Mouse (Mus musculus) C2C12 (cell line): ENCODE results near the gene Cdx4. TPM values are rescaled to one million over a fixed set of nuclear protein-coding genes. Genes with fewer than 3 reads are reported as not detected.

Source experiments
- H3K27me3 ChIP-seq: one replicate; pipeline ENCODE4 v1.6.1; 2011; ENCODE audit not compliant: control insufficient read depth, insufficient read depth, insufficient read length
- H3K36me3 ChIP-seq: one replicate; pipeline ENCODE4 v1.6.1; 2011; ENCODE audit not compliant: control insufficient read depth, insufficient read depth
- H3K4me3 ChIP-seq: one replicate; pipeline ENCODE4 v1.5.1; 2011; ENCODE audit warnings: mild to moderate bottlenecking, control low read depth; ENCODE audit not compliant: poor library complexity, insufficient read depth, severe bottlenecking
- H3K79me2 ChIP-seq: one replicate; pipeline ENCODE4 v1.6.1; 2011; ENCODE audit not compliant: control insufficient read depth, insufficient read depth
- H3K79me3 ChIP-seq: one replicate; pipeline ENCODE4 v1.6.1; 2011; ENCODE audit warnings: low read depth, control low read depth
- H3ac ChIP-seq: one replicate; pipeline ENCODE3; 2011; ENCODE audit warnings: low read depth; ENCODE audit not compliant: control insufficient read depth, insufficient read length
- CEBPB ChIP-seq: IDR thresholded peaks from one replicate; pipeline ENCODE4 v1.6.1; 2011; ENCODE audit warnings: low read depth, mild to moderate bottlenecking, control low read depth, moderate library complexity
- CTCF ChIP-seq: IDR thresholded peaks from one replicate; pipeline ENCODE4 v1.5.1; 2011; ENCODE audit not compliant: control insufficient read depth, insufficient read depth, insufficient read length
- FOSL1 ChIP-seq: IDR thresholded peaks from one replicate; pipeline ENCODE4 v1.8.0; 2011; ENCODE audit warnings: mild to moderate bottlenecking, low read length; ENCODE audit not compliant: poor library complexity, insufficient read depth, severe bottlenecking
- MAX ChIP-seq: IDR thresholded peaks from one replicate; pipeline ENCODE4 v1.6.1; 2011; ENCODE audit warnings: mild to moderate bottlenecking, control low read depth
- MYOD1 ChIP-seq: IDR thresholded peaks from one replicate; pipeline ENCODE4 v1.6.1; 2011; ENCODE audit warnings: low read depth; ENCODE audit not compliant: control insufficient read depth, insufficient read length
- MYOG ChIP-seq: IDR thresholded peaks from one replicate; pipeline ENCODE4 v1.6.1; 2011; ENCODE audit not compliant: control insufficient read depth, insufficient read length; ENCODE audit errors: extremely low read depth
- USF1 ChIP-seq: IDR thresholded peaks from one replicate; pipeline ENCODE4 v1.6.1; 2011; ENCODE audit warnings: low read depth, mild to moderate bottlenecking, control low read depth, moderate library complexity
- polyA plus RNA-seq: library from polyadenylated mRNA; unstranded; fragments of >200 nt; fragmentation: generic; extraction: Trizol; gene quantifications from one replicate; pipeline ENCODE4 v1.2.1, GENCODE M21; 2012; ENCODE audit warnings: missing spikeins

Cdx4 gene
- polyA plus RNA-seq, 1 experiment: not detected

DNA sequence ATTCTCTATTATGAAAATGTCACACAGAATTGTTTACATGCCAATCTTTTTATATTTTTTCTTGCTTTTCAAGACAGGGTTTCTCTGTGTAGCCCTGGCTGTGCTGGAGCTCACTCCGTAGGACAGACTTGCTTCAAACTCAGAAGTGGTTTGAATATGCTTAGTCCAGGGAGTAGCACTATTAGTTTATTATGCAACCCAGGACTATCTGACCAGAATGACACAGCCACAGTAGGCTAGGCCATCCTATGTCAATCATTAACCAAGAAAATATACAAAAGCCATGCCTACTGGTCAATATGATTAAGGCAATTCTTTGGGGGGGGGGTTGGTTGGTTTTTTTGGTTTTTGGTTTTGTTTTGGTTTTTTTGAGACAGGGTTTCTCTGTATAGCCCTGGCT lies 12.9 kb upstream of the Cdx4 start:
- TF ChIP-seq MYOD1 (no peak), FOSL1 (no peak), CEBPB (no peak), CTCF (no peak), MAX (no peak), MYOG (no peak), USF1 (no peak)
- no peak overlapping the region for H3K4me3 ChIP-seq

DNA sequence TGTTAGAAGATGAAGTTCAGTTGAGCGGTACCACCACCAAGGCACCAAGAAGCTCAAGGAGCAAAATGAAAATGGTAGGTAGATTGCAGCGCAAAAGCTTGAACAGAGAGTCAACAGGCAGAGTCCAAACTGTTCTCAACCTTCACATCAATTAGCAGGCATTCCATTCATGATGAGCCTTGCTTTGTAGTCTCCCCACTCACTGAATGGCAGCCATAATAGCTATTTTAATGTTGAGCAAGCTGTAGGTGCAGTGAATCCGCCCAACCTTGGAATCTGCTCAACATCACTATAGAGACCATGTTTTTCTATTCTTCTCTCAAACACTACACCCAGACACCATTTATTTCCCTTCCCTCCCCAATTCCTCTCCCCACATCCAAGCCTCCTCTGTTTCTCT lies 9.5 kb upstream of the Cdx4 start:
- Histone ChIP-seq H3ac (no peak overlapping the region), H3K4me3 (no peak overlapping the region), H3K27me3 (no peaks in the 10 kb centered on the region), H3K79me3 (no peaks in the 10 kb centered on the region), H3K36me3 (no peaks in the 10 kb centered on the region), H3K79me2 (no peaks in the 10 kb centered on the region)
- TF ChIP-seq MYOG (no peak), MYOD1 (no peak), CEBPB (no peak), MAX (no peak), CTCF (no peak), FOSL1 (no peak), USF1 (no peak)

More for the DNA sequence above, 12.9 kb upstream of the Cdx4 start:
- Histone ChIP-seq H3K36me3 (no peaks in the 10 kb centered on the region), H3K27me3 (no peaks in the 10 kb centered on the region), H3K79me2 (no peaks in the 10 kb centered on the region), H3K79me3 (no peaks in the 10 kb centered on the region), H3ac (no peak overlapping the region)

DNA sequence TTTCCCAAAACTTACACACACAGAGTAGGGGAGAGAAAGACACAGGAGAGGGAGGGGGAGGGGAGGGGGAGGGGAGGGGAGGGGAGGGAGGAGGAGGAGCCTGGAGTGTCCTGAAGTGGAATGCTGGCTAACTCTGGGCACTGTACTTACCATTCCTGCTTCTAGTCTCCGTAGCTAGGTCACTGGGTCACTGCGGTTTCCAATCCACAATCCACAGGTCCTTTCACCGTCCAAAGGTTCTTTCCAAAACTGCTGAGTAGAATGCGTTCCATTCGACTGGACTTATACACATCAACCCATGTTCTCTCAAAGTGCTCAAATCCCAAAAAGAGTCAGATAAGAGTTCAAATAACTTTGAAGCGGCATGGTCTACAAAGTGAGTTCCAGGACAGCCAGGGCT lies 7.1 kb upstream of the Cdx4 start:
- Histone ChIP-seq H3K36me3 (no peaks in the 10 kb centered on the region), H3K79me3 (no peaks in the 10 kb centered on the region), H3ac (no peak overlapping the region), H3K79me2 (no peaks in the 10 kb centered on the region), H3K4me3 (no peak overlapping the region), H3K27me3 (no peaks in the 10 kb centered on the region)
- TF ChIP-seq CEBPB (no peak), CTCF (no peak), MAX (no peak), USF1 (no peak), MYOG (no peak), FOSL1 (no peak), MYOD1 (no peak)

DNA sequence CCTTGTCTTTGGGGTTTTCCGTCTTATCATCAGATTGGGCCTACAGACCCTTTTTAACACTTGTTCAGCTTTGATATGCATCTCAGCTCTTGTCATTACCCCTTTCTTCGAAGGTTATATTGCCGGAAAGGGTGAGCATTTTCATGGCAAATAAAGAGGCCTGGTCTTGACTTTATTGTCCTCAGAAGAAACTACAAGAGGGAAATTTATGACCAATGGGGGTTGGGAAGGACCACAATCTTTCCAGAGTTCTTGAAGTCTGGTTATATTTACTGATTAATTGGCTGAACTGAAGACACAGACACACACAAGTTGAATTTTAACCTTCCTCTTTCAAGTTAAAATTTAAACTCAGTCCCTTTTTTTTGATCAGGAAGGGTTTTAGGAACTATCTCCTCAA lies 4.7 kb downstream of the Cdx4 start:
- no peaks in the 10 kb centered on the region for H3K79me3 ChIP-seq
- H3ac ChIP-seq: no peak overlapping the region
- H3K79me2 ChIP-seq: no peaks in the 10 kb centered on the region
- peaks cover 15% of the 10 kb centered on the region for H3K27me3 ChIP-seq
- TF ChIP-seq FOSL1 (no peak), MYOG (no peak), CTCF (no peak), MYOD1 (no peak), MAX (no peak), CEBPB (no peak), USF1 (no peak)
- H3K4me3 ChIP-seq: no peak overlapping the region
- H3K36me3 ChIP-seq: no peaks in the 10 kb centered on the region

DNA sequence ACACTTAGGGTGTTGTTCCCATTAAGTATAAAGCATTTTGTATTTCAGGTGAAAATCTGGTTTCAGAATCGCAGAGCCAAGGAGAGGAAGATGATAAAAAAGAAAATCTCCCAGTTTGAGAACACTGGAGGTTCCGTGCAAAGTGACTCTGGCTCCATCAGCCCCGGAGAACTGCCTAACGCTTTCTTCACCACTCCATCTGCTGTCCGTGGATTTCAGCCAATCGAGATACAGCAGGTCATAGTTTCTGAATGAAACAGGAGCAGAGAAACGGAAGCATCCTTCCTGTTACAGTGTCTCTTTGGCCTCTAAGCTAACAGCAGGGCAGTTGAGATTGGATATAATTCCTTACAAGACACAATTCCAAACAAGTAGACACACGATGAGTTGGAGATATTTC lies 8.2 kb downstream of the Cdx4 start:
- H3K36me3 ChIP-seq: no peaks in the 10 kb centered on the region
- TF ChIP-seq MYOD1 (no peak), CEBPB (no peak), MAX (no peak), FOSL1 (no peak), USF1 (no peak), CTCF (no peak), MYOG (no peak)
- H3K79me3 ChIP-seq: no peaks in the 10 kb centered on the region
- no peak overlapping the region for H3K4me3 ChIP-seq
- H3ac ChIP-seq: no peak overlapping the region
- no peaks in the 10 kb centered on the region for H3K79me2 ChIP-seq
- no peaks in the 10 kb centered on the region for H3K27me3 ChIP-seq
